Mouse (Mus musculus): ENCODE data around the gene Galntl5.
"Not testable (repeated sequence)": the region's sequence is repeated elsewhere in the genome, so short reads cannot be mapped to it uniquely, and the experiment has no call there.

The Galntl5 gene

DNA sequence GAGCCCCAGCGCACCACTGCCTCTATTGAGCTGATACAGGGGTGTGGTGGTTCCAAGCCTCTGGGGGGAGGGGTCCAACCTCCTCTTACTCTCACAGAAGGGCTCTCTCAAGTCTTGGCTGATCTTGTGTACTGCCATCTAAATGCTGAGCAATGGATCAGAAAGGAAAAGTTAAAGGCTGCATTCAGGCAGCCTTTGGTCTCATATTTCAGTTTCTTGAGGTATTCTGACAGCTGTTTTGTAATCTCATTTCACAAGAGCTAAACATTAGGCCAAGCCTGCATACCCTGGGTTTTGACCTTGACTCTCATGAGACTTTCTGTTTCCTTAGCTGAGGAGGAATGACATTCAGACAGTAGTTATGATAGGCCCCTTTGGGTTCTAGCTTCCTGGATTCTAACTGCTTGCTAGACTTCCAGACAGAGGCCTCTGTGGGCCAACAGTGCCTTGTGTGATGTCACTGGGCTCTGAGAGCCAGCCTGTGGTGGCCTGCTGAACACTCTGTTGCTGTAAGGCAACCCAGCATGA, at the start of gene Galntl5:
Galntl5 (plus strand) TSS at position 457 of the 528 bp plus-strand sequence.
- no peak for DNase-seq (ENCODE audit: low read depth)

GRCm38 (mm10) chr5:25146705-25147104, 34.6 kb upstream of the Galntl5 start:
- no peak for DNase-seq (ENCODE audit: low read depth)

DNA sequence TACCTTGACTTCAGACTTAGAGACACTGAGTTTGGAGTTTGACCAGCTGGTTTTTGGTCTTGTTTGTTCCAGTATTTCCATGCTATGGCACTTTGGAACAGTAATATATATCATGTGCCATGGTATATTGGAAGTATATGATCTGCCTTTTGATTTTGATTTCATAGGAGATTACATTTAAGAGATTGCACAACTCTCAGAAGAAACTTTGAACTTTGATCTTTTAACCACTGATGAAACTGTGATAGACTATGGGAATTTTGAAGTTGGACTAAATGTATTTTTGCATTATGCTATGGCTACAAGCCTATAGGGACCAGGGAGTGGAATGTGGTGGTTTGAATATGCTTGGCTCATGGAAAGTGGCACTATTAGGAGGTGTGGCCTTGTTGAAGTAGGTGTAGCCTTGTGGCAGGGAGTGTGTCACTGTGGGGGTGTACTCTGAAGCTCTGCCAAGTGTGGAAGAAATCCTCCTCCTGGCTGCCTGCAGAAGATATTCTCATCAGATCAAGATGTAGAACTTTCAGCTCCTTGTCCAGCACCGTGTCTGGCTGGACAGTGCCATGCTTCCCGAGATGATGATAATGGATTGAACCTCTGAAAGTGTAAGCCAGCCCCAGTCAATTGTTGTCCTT, 31.8 kb upstream of the Galntl5 start:
- DNase-seq (ENCODE audit: low read depth) = no peak

GRCm38 (mm10) chr5:25153491-25153890, 27.8 kb upstream of the Galntl5 start:
- no peak for DNase-seq (ENCODE audit: low read depth)

GRCm38 (mm10) chr5:25153996-25154395, 27.3 kb upstream of the Galntl5 start:
- DNase-seq (ENCODE audit: low read depth) = no peak

GRCm38 (mm10) chr5:25154823-25155222, 26.4 kb upstream of the Galntl5 start:
- DNase-seq (ENCODE audit: low read depth) = no peak

DNA sequence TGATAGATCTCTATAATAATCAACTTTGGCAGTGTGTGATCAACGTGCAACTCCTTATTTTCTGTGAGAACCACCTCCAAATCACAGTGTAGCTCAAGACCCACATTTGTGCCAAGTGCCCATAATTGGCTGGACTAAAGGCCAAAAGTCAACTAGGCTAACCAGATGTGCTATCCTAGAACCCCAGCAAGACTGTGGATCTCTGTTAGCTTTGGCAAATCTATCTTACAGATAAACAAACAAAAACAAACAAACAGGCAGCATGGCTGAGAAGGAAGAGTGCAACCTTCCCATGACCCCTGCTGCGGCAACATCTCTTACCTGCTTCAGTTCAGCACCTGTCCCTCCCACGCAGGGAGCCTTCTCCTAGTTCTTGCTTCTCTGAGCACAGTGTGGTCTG, 25.9 kb upstream of the Galntl5 start:
- no peak for DNase-seq (ENCODE audit: low read depth)

- no peak for DNase-seq (ENCODE audit: low read depth)
Observed at GRCm38 (mm10) chr5:25157136-25157535, 24.1 kb upstream of the Galntl5 start.

DNA sequence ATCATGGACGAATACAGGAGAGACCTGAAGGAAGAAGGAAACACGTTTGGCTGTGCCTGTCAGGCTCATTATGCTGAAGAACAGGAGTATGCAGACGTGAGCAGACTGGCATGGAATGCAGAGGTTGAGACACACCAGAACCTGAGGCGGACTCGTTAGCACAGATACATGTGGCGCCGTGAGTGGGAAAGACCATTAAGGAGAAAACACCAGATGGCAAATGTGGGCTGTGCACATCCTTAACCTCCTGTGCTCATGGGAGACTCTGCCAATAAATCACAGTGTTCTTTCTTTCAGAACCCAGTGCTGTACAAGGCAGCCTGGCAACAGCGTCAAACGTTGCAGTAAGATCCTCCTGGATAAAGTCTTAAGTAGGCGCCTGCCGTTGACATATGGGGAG, 20.7 kb upstream of the Galntl5 start:
- DNase-seq (ENCODE audit: low read depth) = no peak

- DNase-seq (ENCODE audit: low read depth) = no peak
Observed at GRCm38 (mm10) chr5:25162981-25163380, 18.3 kb upstream of the Galntl5 start.

GRCm38 (mm10) chr5:25163938-25164337, 17.3 kb upstream of the Galntl5 start:
- DNase-seq (ENCODE audit: low read depth) = no peak

- no peak for DNase-seq (ENCODE audit: low read depth)
Observed at GRCm38 (mm10) chr5:25164341-25164740, 16.9 kb upstream of the Galntl5 start.

DNA sequence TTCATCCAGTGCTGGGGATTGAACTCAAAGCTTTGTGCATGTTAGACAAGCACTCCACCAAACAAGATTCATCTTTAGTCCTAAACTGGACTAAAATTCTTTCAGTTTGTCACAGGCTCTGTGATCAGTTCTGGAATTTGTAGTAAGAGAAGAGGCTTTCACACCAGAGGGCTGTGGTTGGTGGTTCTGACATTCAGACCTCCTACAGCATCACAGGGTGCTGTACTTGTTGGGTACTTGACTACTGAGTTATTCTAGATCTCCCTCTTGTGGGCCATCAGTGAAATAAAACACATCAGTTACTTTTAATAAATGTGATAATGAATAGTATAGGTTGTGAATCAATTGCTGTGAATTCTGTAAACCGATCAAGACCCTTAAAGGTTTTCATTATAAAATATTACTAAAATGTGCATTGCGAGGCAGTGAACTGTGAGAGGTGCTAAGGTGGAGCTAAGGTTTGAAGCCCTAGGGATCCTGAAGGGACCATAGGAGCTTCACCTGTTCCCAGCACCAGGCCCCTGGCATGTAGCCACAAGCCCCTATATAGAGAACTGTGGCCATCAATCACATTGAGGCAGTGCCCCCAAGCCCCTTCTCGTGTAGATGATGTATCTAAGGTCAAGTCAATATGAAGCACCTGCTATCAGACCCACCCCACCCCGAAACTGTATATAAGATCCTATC, 16.0 kb upstream of the Galntl5 start:
- no peak for DNase-seq (ENCODE audit: low read depth)

DNA sequence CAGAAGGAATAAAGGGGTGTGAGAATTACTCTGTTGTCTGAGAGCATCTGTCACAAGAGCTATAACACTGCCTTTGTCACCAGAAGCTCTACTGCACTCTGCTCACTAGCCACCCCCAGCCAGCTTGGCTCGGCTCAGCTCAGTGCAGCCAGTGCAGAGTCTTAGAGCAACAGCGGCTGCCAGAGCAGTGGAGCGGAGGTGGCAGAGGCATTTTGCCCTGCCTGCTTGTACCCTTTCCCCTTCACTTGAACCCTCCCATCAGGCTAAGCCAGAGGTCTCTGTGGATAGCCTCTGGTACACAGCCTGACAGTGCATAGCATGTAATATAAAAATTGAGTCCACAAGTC, 15.5 kb upstream of the Galntl5 start:
- no peak for DNase-seq (ENCODE audit: low read depth)

GRCm38 (mm10) chr5:25166665-25167064, 14.6 kb upstream of the Galntl5 start:
- DNase-seq (ENCODE audit: low read depth) = no peak

GRCm38 (mm10) chr5:25177937-25178336, 3.3 kb upstream of the Galntl5 start:
- DNase-seq (ENCODE audit: low read depth) = not testable (repeated sequence)

GRCm38 (mm10) chr5:25178543-25178942, 2.7 kb upstream of the Galntl5 start:
- not testable (repeated sequence) for DNase-seq (ENCODE audit: low read depth)

DNA sequence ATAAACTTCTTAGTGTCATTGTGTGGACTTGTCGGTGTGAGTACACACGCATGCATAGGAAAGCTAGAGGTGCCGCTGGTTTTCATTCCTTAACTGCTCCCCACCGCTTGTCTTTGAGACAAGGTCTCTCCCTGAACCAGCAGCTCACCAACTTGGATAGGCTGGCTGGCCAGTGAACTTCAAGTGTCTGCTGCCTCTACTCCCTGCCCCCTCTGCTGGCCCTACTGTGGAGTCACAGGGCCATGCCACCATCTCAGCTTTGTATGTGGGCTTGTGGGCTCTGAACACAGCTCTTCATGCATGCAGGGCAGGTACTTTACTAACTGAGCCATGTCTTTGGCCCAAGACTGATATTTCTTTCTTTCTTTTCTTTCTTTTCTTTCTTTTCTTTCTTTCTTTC, 2.0 kb upstream of the Galntl5 start:
- no peak for DNase-seq (ENCODE audit: low read depth)

- DNase-seq (ENCODE audit: low read depth) = no peak
Observed at GRCm38 (mm10) chr5:25179936-25180488, 1.2 kb upstream of the Galntl5 start.

GRCm38 (mm10) chr5:25183595-25183994, 2.3 kb downstream of the Galntl5 start:
- DNase-seq (ENCODE audit: low read depth) = no peak

- no peak for DNase-seq (ENCODE audit: low read depth)
Observed at GRCm38 (mm10) chr5:25184594-25184993, 3.3 kb downstream of the Galntl5 start.

DNA sequence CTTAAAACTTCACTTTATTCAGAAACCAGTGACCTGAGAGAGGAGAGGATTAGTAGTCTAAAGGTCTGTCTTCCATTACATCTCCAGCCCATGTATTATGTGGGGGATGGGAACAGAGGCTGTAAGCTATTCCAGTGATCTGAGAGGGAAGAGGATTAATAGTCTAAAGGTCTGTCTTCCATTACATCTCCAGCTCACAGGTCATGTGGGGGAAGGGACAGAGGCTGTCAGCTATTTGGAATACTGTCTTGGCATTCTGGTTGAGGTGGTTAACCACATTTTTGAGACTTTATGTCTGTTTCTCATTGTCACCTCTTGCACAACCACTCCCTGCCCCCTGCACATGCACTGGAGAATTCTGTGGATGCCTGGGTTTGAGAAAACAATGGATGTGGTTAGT, 6.5 kb downstream of the Galntl5 start:
- DNase-seq (ENCODE audit: low read depth) = no peak

GRCm38 (mm10) chr5:25188802-25189201, 7.5 kb downstream of the Galntl5 start:
- DNase-seq (ENCODE audit: low read depth) = no peak

All from c-Kit-positive CD71-positive TER-119-negative erythroid progenitor cells, embryonic 14.5 days (primary cell).